Mouse (Mus musculus): ENCODE measurements at regions not wholly inside any gene's neighbourhood (a gene's known extent, or its start where the extent isn't known, plus 50 kb on each side); places are given as distances from the start of the nearest gene placed in this dataset.

DNA sequence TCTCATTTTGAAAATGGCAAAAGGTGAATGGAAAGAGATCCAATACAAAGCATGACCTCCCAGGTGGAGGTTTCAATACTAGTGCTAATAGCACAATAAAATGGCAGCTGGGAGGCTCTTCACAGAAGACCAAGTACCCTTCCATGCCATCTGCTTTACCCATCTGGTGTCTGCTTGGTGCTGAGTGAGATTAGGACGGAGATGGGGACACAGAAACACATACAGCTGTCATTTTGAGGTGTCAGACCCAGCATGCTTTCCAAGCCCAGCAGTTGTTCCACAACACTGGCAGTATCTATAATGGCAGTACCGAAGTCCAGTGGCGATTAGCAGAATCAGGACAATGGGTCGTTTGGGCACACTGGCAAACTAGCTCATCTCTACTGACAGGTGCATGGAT lies 118.9 kb upstream of the 1700064H15Rik start:
- Histone ChIP-seq H3K27ac (no peak overlapping the region), H3K4me1 (ENCODE audit: insufficient read depth, low read length) (no peaks in the 10 kb centered on the region), H3K4me3 (ENCODE audit: low read length) (no peak overlapping the region), H3K9ac (replicated peaks; ENCODE audit: low read length) (no peak overlapping the region), H3K36me3 (ENCODE audit: insufficient read depth, low read length) (no peaks in the 10 kb centered on the region), H3K27me3 (ENCODE audit: insufficient read depth, low read length) (no peaks in the 10 kb centered on the region), H3K4me2 (ENCODE audit: low read depth, low read length) (no peak overlapping the region), H3K9me3 (ENCODE audit: low read length) (no peaks in the 10 kb centered on the region)
- TF ChIP-seq CTCF (IDR thresholded peaks at IDR 0.05; ENCODE audit: low read depth) = no peak
- DNase-seq (ENCODE audit: low spot score) = no peak
- 64% methylated on average over 4 of the region's 4 CpGs for WGBS
- ATAC-seq = no peak

DNA sequence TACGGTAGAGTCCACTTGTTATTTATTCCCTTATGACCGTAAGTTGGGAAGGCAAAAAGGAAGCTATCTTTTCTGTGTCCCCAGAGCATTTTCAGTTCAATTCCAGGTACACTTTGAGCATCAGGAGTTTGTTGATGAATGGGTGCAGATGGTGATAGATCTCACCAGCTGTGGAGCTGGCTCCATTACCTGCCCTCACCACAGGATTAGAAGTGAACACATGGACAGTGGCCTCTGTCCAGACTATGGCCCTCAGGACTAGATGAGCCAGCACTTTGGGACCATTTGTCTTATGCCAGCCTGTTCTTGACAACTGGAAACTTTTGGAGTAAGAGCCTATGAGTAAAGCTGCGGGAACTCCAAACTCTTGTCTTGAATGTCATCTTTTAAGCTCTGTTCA lies 123.5 kb upstream of the 1700064H15Rik start:
- ATAC-seq = no peak
- 88% methylated on average over 3 of the region's 3 CpGs for WGBS
- no peaks in the 10 kb centered on the region for H3K36me3 ChIP-seq (ENCODE audit: insufficient read depth, low read length)

DNA sequence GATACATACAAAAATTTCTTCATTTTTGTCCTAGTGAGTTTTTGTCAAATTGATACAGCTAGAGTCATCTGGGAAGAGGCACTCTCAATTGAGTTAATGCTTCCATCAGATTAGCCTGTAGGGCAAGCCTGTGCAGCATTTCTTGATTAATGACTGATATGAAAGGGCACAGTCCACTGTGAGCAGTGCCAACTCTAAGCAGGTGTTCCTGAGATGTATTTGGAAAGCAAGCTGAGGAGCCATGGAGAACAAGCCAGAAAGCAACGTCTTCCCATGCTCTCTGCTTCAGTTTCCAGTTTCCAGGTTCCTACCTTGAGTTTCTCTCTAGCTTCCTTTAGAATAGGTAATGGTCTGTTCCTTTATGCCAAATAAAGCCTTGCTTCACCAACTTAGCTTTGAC lies 125.5 kb upstream of the 1700064H15Rik start:
- H3K27ac ChIP-seq = no peak overlapping the region
- H3K9me3 ChIP-seq (ENCODE audit: low read length) = no peaks in the 10 kb centered on the region
- 58% methylated on average over 1 of the region's 1 CpGs for WGBS
- no peak for DNase-seq (ENCODE audit: low spot score)
- no peaks in the 10 kb centered on the region for H3K4me1 ChIP-seq (ENCODE audit: insufficient read depth, low read length)
- ATAC-seq = no peak
- H3K36me3 ChIP-seq (ENCODE audit: insufficient read depth, low read length) = no peaks in the 10 kb centered on the region
- H3K9ac ChIP-seq (replicated peaks; ENCODE audit: low read length) = no peak overlapping the region
- H3K27me3 ChIP-seq (ENCODE audit: insufficient read depth, low read length) = no peaks in the 10 kb centered on the region
- TF ChIP-seq CTCF (IDR thresholded peaks at IDR 0.05; ENCODE audit: low read depth) = no peak
- H3K4me2 ChIP-seq (ENCODE audit: low read depth, low read length) = no peak overlapping the region
- no peak overlapping the region for H3K4me3 ChIP-seq (ENCODE audit: low read length)

More for the DNA sequence above, 123.5 kb upstream of the 1700064H15Rik start:
- Histone ChIP-seq H3K9ac (replicated peaks; ENCODE audit: low read length) (no peak overlapping the region), H3K27me3 (ENCODE audit: insufficient read depth, low read length) (no peaks in the 10 kb centered on the region), H3K4me1 (ENCODE audit: insufficient read depth, low read length) (no peaks in the 10 kb centered on the region), H3K27ac (no peak overlapping the region), H3K9me3 (ENCODE audit: low read length) (no peaks in the 10 kb centered on the region), H3K4me3 (ENCODE audit: low read length) (no peak overlapping the region), H3K4me2 (ENCODE audit: low read depth, low read length) (no peak overlapping the region)
- no peak for DNase-seq (ENCODE audit: low spot score)
- TF ChIP-seq CTCF (IDR thresholded peaks at IDR 0.05; ENCODE audit: low read depth) = no peak

DNA sequence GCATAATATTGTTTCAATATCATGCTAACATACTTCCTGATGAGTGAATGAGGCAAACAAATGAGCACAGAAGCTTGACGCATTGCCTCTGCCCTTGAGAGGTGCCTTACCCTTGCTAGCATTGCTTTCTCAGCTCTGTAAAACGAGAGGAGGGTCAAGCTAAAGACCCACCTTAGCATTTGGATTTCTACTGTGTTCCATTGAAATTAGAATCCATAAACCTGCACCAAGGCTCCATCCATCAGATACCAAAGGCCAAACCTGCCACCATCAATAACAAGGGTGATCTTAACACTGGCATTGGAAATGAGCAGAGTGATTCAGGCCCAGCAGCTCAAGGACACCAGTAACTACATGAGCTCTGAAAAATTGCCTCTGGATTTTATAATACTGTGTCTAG lies 126.2 kb upstream of the 1700064H15Rik start:
- H3K27ac ChIP-seq = no peak overlapping the region
- H3K36me3 ChIP-seq (ENCODE audit: insufficient read depth, low read length) = no peaks in the 10 kb centered on the region
- H3K4me3 ChIP-seq (ENCODE audit: low read length) = no peak overlapping the region
- H3K9ac ChIP-seq (replicated peaks; ENCODE audit: low read length) = no peak overlapping the region
- WGBS = 73% methylated on average over 2 of the region's 2 CpGs
- no peaks in the 10 kb centered on the region for H3K9me3 ChIP-seq (ENCODE audit: low read length)
- H3K4me2 ChIP-seq (ENCODE audit: low read depth, low read length) = no peak overlapping the region
- H3K27me3 ChIP-seq (ENCODE audit: insufficient read depth, low read length) = no peaks in the 10 kb centered on the region
- no peaks in the 10 kb centered on the region for H3K4me1 ChIP-seq (ENCODE audit: insufficient read depth, low read length)
- DNase-seq (ENCODE audit: low spot score) (no peak), ATAC-seq (no peak)
- TF ChIP-seq CTCF (IDR thresholded peaks at IDR 0.05; ENCODE audit: low read depth) = no peak

DNA sequence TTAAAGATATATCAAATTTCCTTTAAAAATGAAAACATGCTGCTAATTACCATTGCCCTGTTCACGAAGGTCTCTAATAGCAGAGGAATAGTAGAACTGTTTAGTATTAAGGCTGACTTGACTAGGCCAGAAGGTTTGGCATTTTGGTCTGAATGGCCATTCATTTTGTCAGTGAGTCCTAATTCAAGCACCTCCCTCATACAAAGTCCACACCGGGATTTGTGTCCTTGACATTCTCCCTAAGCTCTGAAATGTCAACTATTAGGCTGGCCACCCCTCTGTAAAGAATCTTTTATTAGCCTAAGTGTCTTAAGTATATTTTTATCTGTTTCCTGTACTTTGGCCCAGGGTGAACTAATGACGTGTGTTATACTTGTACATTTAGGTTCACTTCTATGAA lies 126.7 kb upstream of the 1700064H15Rik start:
- Histone ChIP-seq H3K4me1 (ENCODE audit: insufficient read depth, low read length) (no peaks in the 10 kb centered on the region), H3K4me2 (ENCODE audit: low read depth, low read length) (no peak overlapping the region), H3K27me3 (ENCODE audit: insufficient read depth, low read length) (no peaks in the 10 kb centered on the region), H3K36me3 (ENCODE audit: insufficient read depth, low read length) (no peaks in the 10 kb centered on the region), H3K27ac (no peak overlapping the region), H3K4me3 (ENCODE audit: low read length) (no peak overlapping the region), H3K9ac (replicated peaks; ENCODE audit: low read length) (no peak overlapping the region), H3K9me3 (ENCODE audit: low read length) (no peaks in the 10 kb centered on the region)
- WGBS = 78% methylated on average over 3 of the region's 3 CpGs
- TF ChIP-seq CTCF (IDR thresholded peaks at IDR 0.05; ENCODE audit: low read depth) = no peak
- no peak for ATAC-seq
- no peak for DNase-seq (ENCODE audit: low spot score)

DNA sequence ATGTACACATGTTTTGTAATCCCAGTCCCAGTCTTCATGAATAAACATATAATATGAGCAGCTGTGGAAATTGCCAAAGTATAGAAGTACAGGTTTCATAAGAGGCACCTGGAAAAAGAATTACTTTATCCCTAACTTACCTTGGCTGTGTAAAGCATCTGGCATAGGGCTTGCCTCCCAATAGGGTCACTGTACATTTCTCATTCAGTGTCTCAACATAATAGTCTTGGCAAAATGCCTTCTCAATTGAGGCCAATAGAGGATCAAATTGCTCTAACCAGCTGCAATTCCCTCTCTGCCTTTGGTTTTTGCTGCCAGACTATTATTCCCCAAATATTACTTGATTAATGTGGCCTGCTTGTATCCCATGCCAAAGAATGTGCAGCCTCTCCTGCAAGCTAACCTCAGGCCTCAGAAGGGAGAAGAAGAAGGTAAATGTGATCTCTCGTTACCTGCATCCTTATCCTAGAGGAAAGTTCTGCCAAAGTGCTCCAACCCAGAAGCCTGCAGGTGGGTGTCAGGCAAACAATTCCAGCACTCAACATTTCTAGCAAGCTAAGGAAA lies 158.2 kb upstream of the Cp start:
- Histone ChIP-seq H3K4me1 (ENCODE audit: insufficient read depth, low read length) (no peaks in the 10 kb centered on the region), H3K27me3 (ENCODE audit: insufficient read depth, low read length) (no peaks in the 10 kb centered on the region), H3K9ac (replicated peaks; ENCODE audit: low read length) (no peak overlapping the region), H3K4me2 (ENCODE audit: low read depth, low read length) (no peak overlapping the region), H3K36me3 (ENCODE audit: insufficient read depth, low read length) (no peaks in the 10 kb centered on the region), H3K4me3 (ENCODE audit: low read length) (no peak overlapping the region), H3K9me3 (ENCODE audit: low read length) (no peaks in the 10 kb centered on the region), H3K27ac (no peak overlapping the region)
- no peak for TF ChIP-seq CTCF (IDR thresholded peaks at IDR 0.05; ENCODE audit: low read depth)
- WGBS = 86% methylated on average over 1 of the region's 1 CpGs
- no peak for ATAC-seq
- DNase-seq (ENCODE audit: low spot score) = no peak

DNA sequence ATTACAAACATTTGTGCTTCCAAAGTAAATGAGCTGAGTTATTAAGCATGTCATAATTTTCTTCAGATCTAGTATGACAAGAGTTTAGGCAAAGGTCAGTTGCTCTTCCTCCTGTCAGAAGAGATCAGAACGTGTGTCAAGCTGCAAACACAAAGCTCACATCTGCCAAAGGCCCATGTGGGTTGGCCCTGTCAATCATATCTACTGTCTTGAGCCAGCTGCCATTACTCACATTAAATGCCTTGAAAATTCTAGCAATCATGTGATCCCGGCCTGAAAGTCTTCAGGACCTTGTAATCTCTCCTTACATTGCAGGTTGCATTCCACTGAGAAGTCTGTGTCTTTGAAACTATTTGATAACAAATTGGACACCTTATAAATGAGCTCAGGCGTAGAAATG lies 146.8 kb upstream of the Cp start:
- Histone ChIP-seq H3K4me2 (ENCODE audit: low read depth, low read length) (no peak overlapping the region), H3K27me3 (ENCODE audit: insufficient read depth, low read length) (no peaks in the 10 kb centered on the region), H3K4me1 (ENCODE audit: insufficient read depth, low read length) (no peaks in the 10 kb centered on the region), H3K27ac (no peak overlapping the region), H3K9ac (replicated peaks; ENCODE audit: low read length) (no peak overlapping the region), H3K36me3 (ENCODE audit: insufficient read depth, low read length) (no peaks in the 10 kb centered on the region), H3K9me3 (ENCODE audit: low read length) (no peaks in the 10 kb centered on the region), H3K4me3 (ENCODE audit: low read length) (no peak overlapping the region)
- TF ChIP-seq CTCF (IDR thresholded peaks at IDR 0.05; ENCODE audit: low read depth) = no peak
- WGBS = 61% methylated on average over 3 of the region's 3 CpGs
- DNase-seq (ENCODE audit: low spot score) (no peak), ATAC-seq (no peak)

All from hindbrain, postnatal 0 days (tissue).